Mouse (Mus musculus) G1E (cell line): ENCODE measurements at regions not wholly inside any gene's neighbourhood (a gene's known extent, or its start where the extent isn't known, plus 50 kb on each side); places are given as distances from the start of the nearest gene placed in this dataset.

Experiments used
- ATAC-seq: 2 replicates; pipeline ENCODE4 v1.8.0; 2016; ENCODE audit warnings: mild to moderate bottlenecking; ENCODE audit not compliant: insufficient number of reproducible peaks, poor library complexity, low FRiP score, severe bottlenecking; ENCODE audit errors: extremely low read depth
- DNase-seq: peaks from one replicate; pipeline ENCODE4 v3.0.0; 2012; ENCODE audit warnings: low spot score
- H3K27me3 ChIP-seq: 2 replicates; pipeline ENCODE4 v1.6.1; 2012; ENCODE audit warnings: mild to moderate bottlenecking, low read length, inconsistent platforms; ENCODE audit not compliant: insufficient read depth
- H3K36me3 ChIP-seq: replicated peaks from 2 replicates; pipeline ENCODE3; 2012; ENCODE audit warnings: mild to moderate bottlenecking, inconsistent platforms
- H3K4me1 ChIP-seq: 2 replicates; pipeline ENCODE4 v1.6.1; 2012; ENCODE audit warnings: low read depth, low read length, inconsistent platforms, mixed read lengths; ENCODE audit not compliant: insufficient read depth
- H3K4me3 ChIP-seq: 2 replicates; pipeline ENCODE4 v1.5.1; 2012; ENCODE audit warnings: low read depth, mild to moderate bottlenecking, inconsistent platforms, low read length, moderate library complexity, mixed read lengths
- H3K9me3 ChIP-seq: replicated peaks from 2 replicates; pipeline ENCODE4 v1.6.1; 2012; ENCODE audit warnings: inconsistent platforms
- CTCF ChIP-seq: IDR thresholded peaks from 2 replicates; pipeline ENCODE4 v1.5.1; 2012; ENCODE audit warnings: low read depth, low read length, inconsistent platforms, mixed read lengths
- GATA1 ChIP-seq: IDR thresholded peaks from 2 replicates; pipeline ENCODE4 v1.6.1; 2012; ENCODE audit warnings: borderline replicate concordance, low read length, inconsistent platforms, mixed read lengths
- GATA2 ChIP-seq: IDR thresholded peaks from 2 replicates; pipeline ENCODE4 v1.6.1; 2012; ENCODE audit warnings: low read depth, low read length, inconsistent platforms, borderline replicate concordance
- POLR2AphosphoS5 ChIP-seq: IDR thresholded peaks from 2 replicates; pipeline ENCODE4 v1.6.1; 2012; ENCODE audit warnings: low read depth, low read length, inconsistent platforms; ENCODE audit not compliant: insufficient replicate concordance
- TAL1 ChIP-seq: conservative IDR thresholded peaks from 2 replicates; pipeline ENCODE4 v1.6.1; 2012; ENCODE audit warnings: low read depth, low read length, inconsistent platforms, mixed read lengths

GRCm38 (mm10) chr7:124593462-124593861 is 610.8 kb downstream of the Hs3st4 start:
- TF ChIP-seq GATA2 (no peak), POLR2AphosphoS5 (no peak), TAL1 (no peak), CTCF (no peak), GATA1 (no peak)
- Histone ChIP-seq H3K9me3 (peaks cover 5% of the 10 kb centered on the region; the same call in 1 of the 2 replicates), H3K4me1 (no peaks in the 10 kb centered on the region), H3K4me3 (no peak overlapping the region), H3K27me3 (no peaks in the 10 kb centered on the region), H3K36me3 (no peaks in the 10 kb centered on the region)
- ATAC-seq (no peak), DNase-seq (no peak)

DNA sequence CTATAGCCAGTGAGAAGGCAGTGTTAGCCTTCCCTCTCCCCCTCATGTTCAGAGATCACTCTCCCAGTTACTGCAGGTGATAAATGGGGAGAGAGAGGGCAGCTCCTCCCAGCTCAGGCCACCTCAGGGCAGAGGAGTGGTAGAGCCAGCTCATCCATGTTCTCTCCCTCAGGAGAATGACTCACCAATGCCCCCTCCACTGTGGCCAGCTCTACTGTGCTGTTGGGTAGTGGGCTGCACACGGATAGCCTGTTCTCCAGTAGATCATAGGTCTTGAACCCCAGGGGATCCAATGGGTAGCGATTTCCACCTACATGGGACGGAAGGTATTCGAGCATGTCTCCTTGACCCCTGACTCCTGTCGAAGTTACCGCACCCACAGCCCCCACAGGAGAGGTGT is 618.1 kb downstream of the Hs3st4 start:
- no peaks in the 10 kb centered on the region for H3K27me3 ChIP-seq
- DNase-seq = no peak
- H3K4me1 ChIP-seq = no peaks in the 10 kb centered on the region
- H3K36me3 ChIP-seq = no peaks in the 10 kb centered on the region
- TF ChIP-seq GATA2 (no peak), TAL1 (no peak), POLR2AphosphoS5 (no peak), GATA1 (no peak), CTCF (no peak)
- H3K4me3 ChIP-seq = no peak overlapping the region
- H3K9me3 ChIP-seq = peaks cover 33% of the 10 kb centered on the region
- no peak for ATAC-seq

- no peak for TF ChIP-seq TAL1
- TF ChIP-seq POLR2AphosphoS5 = no peak
- no peak for TF ChIP-seq GATA1
- TF ChIP-seq GATA2 = no peak
- no peak for TF ChIP-seq CTCF
- H3K4me3 ChIP-seq = no peak overlapping the region
- H3K4me1 ChIP-seq = no peaks in the 10 kb centered on the region
- no peaks in the 10 kb centered on the region for H3K27me3 ChIP-seq
- H3K9me3 ChIP-seq = peaks cover 45% of the 10 kb centered on the region
- no peak for ATAC-seq
- H3K36me3 ChIP-seq = no peaks in the 10 kb centered on the region
- no peak for DNase-seq
Observed at GRCm38 (mm10) chr7:124604581-124604980, 621.9 kb downstream of the Hs3st4 start.

- no peak for DNase-seq
- no peaks in the 10 kb centered on the region for H3K27me3 ChIP-seq
Observed at GRCm38 (mm10) chr7:124605978-124606377, 623.3 kb downstream of the Hs3st4 start.

GRCm38 (mm10) chr7:124607061-124607460 is 624.4 kb downstream of the Hs3st4 start:
- ATAC-seq = no peak
- no peaks in the 10 kb centered on the region for H3K36me3 ChIP-seq
- TF ChIP-seq CTCF (no peak), GATA1 (no peak), GATA2 (no peak), POLR2AphosphoS5 (no peak), TAL1 (no peak)

More at GRCm38 (mm10) chr7:124605978-124606377, 623.3 kb downstream of the Hs3st4 start:
- no peaks in the 10 kb centered on the region for H3K36me3 ChIP-seq
- no peak for TF ChIP-seq GATA2
- no peak for TF ChIP-seq POLR2AphosphoS5
- no peak for TF ChIP-seq TAL1
- TF ChIP-seq GATA1 = no peak
- TF ChIP-seq CTCF = no peak
- no peaks in the 10 kb centered on the region for H3K4me1 ChIP-seq
- H3K9me3 ChIP-seq = peaks cover 44% of the 10 kb centered on the region
- ATAC-seq = no peak
- no peak overlapping the region for H3K4me3 ChIP-seq

GRCm38 (mm10) chr7:124610437-124610836 is 627.8 kb downstream of the Hs3st4 start:
- DNase-seq (no peak), ATAC-seq (no peak)
- Histone ChIP-seq H3K4me1 (no peaks in the 10 kb centered on the region), H3K27me3 (no peaks in the 10 kb centered on the region), H3K36me3 (no peaks in the 10 kb centered on the region), H3K9me3 (peaks cover 28% of the 10 kb centered on the region), H3K4me3 (no peak overlapping the region)
- no peak for TF ChIP-seq TAL1
- TF ChIP-seq GATA2 = no peak
- TF ChIP-seq POLR2AphosphoS5 = no peak
- TF ChIP-seq GATA1 = no peak
- no peak for TF ChIP-seq CTCF

More at GRCm38 (mm10) chr7:124607061-124607460, 624.4 kb downstream of the Hs3st4 start:
- no peaks in the 10 kb centered on the region for H3K4me1 ChIP-seq
- H3K27me3 ChIP-seq = no peaks in the 10 kb centered on the region
- H3K9me3 ChIP-seq = peaks cover 38% of the 10 kb centered on the region
- no peak overlapping the region for H3K4me3 ChIP-seq
- DNase-seq = no peak

GRCm38 (mm10) chr7:124647131-124647530 is 664.5 kb downstream of the Hs3st4 start:
- Histone ChIP-seq H3K27me3 (no peaks in the 10 kb centered on the region), H3K36me3 (no peaks in the 10 kb centered on the region), H3K4me1 (no peaks in the 10 kb centered on the region), H3K4me3 (no peak overlapping the region), H3K9me3 (peaks cover 21% of the 10 kb centered on the region)
- TF ChIP-seq TAL1 (no peak), CTCF (no peak), GATA2 (no peak), GATA1 (no peak), POLR2AphosphoS5 (no peak)
- no peak for DNase-seq
- ATAC-seq = no peak
